Mouse (Mus musculus) stomach, embryonic 14.5 days (tissue): ENCODE measurements around the gene Cops2. TPM values are rescaled to one million over a fixed set of nuclear protein-coding genes. Genes with fewer than 3 reads are reported as not detected.

Experiments
- ATAC-seq: fragments of 200-750 bp; cut with Nextera tagmentation; 2 replicates; pipeline ENCODE4 v1.8.0; 2017; ENCODE audit warnings: low read depth, moderate TSS enrichment; ENCODE audit not compliant: insufficient number of reproducible peaks, insufficient read depth, low FRiP score
- H3K27ac ChIP-seq: fragments of 300-500 bp; sonication (generic); 2 replicates; pipeline ENCODE4 v1.5.1; 2014; ENCODE audit warnings: mild to moderate bottlenecking, low read length, moderate library complexity, mixed read lengths
- H3K27me3 ChIP-seq: fragments of 300-500 bp; sonication (generic); 2 replicates; pipeline ENCODE4 v1.6.1; 2014; ENCODE audit warnings: low read length, control low read depth, mixed read lengths; ENCODE audit not compliant: control insufficient read depth, insufficient read depth
- H3K36me3 ChIP-seq: fragments of 300-500 bp; sonication (generic); 2 replicates; pipeline ENCODE4 v1.6.1; 2014; ENCODE audit warnings: mild to moderate bottlenecking, control low read depth, low read length, moderate library complexity, mixed read lengths; ENCODE audit not compliant: control insufficient read depth, insufficient read depth
- H3K4me1 ChIP-seq: fragments of 300-500 bp; sonication (generic); 2 replicates; pipeline ENCODE4 v1.6.1; 2014; ENCODE audit warnings: low read length, control low read depth, mixed read lengths; ENCODE audit not compliant: control insufficient read depth, insufficient read depth
- H3K4me2 ChIP-seq: fragments of 300-500 bp; sonication (generic); replicated peaks from 2 replicates; pipeline ENCODE4 v1.6.1; 2014; ENCODE audit warnings: low read depth, low read length, control low read depth
- H3K4me3 ChIP-seq: fragments of 300-500 bp; sonication (generic); 2 replicates; pipeline ENCODE4 v1.5.1; 2014; ENCODE audit warnings: low read depth, low read length, control low read depth
- H3K9ac ChIP-seq: fragments of 300-500 bp; sonication (generic); replicated peaks from 2 replicates; pipeline ENCODE4 v1.6.1; 2014; ENCODE audit warnings: low read depth, mild to moderate bottlenecking, control low read depth, low read length, moderate library complexity, mixed read lengths
- H3K9me3 ChIP-seq: fragments of 300-500 bp; sonication (generic); 2 replicates; pipeline ENCODE4 v1.6.1; 2016; ENCODE audit warnings: low read depth, low read length, control low read depth; ENCODE audit not compliant: control insufficient read depth
- WGBS: fragments of 180-500 bp; shearing (Covaris S2); extraction: QIAGEN DNeasy Blood & Tissue Kit; methylation state at CpG from one replicate; pipeline ENCODE4 v1.1.7; 2014; 5-methylcytosine and 5-hydroxymethylcytosine counted together
- polyA plus RNA-seq: library from polyadenylated mRNA; unstranded; fragments of >200 nt; fragmentation: Nextera tagmentation; extraction: Ambion mirVana; gene quantifications from 2 replicates; pipeline ENCODE4 v1.2.1, GENCODE M21; 2014

Gene Cops2
- polyA plus RNA-seq, 1 experiment from 2014 or later, result 81.3 TPM

DNA sequence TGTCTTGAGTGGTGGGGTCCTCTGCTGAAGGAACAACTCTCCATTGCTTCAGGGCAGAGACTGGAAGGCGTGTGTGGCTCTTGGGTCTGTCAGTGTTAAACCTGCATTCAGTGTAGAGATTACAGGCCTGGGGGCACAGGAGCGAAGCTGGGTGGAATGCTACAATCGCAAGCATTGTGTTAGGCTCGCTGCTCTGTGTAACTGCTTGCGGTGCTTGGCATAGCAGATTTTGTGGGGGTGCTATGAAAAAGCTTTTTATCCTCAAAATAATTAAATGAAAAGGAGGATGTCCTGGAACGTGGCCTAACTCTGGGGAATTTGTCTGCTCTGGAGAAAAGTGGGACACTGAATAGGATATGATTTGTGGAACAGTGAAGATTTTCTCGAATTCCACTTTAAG, 49.4 kb downstream of the Cops2 start:
- WGBS, result 76% methylated on average over 7 of the region's 7 CpGs
- Histone ChIP-seq H3K4me2 (no peak overlapping the region), H3K27me3 (no peaks in the 10 kb centered on the region), H3K9ac (no peak overlapping the region), H3K36me3 (no peaks in the 10 kb centered on the region), H3K9me3 (peaks cover 3% of the 10 kb centered on the region; the same call in 1 of the 2 replicates), H3K4me1 (no peaks in the 10 kb centered on the region), H3K4me3 (no peak overlapping the region), H3K27ac (no peak overlapping the region)
- ATAC-seq, result no peak

DNA sequence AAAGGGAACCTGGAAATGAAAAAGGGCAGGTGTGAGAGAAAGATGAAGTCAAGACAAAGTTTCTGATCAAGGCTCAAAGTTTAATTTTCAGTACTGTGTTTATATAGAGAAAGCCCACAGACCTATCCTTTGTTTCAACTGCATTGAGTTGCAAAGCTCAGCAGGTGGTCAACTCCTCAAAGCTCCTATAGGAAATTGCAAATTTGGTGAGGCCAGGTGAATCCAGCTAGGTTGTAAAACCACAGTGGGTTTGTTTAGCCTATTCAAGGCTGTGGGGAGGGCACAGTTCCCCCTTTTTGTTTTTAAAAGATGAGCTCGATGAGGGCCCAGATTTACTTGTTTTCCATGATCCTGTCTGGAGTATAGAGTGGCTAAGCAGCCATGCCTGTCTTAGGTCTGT, 53.1 kb downstream of the Cops2 start:
- no peak for ATAC-seq
- WGBS, result 63% methylated on average over 1 of the region's 1 CpGs
- no peak overlapping the region for H3K9ac ChIP-seq

DNA sequence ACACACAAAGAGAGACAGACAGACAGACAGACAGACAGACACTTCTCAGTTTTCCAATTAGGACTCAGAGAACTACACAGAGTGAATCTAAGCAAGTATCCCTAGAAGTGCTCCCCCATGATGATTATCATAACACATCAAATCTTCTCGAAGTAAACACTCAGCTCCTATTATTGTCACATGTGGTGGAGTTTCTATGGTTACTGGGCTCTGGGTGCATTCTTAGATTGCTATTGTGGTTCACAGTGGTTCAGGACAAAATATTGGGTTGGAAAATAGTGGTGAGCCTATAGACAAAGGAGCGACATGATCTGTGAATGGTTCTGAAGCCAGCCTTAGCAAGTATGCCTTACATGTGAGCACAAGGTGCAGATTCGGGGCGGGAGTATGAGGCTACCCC, 57.0 kb downstream of the Cops2 start:
- H3K4me3 ChIP-seq, result no peak overlapping the region
- H3K9me3 ChIP-seq, result peaks cover 3% of the 10 kb centered on the region; the same call in 1 of the 2 replicates
- H3K27ac ChIP-seq, result no peak overlapping the region
- H3K36me3 ChIP-seq, result no peaks in the 10 kb centered on the region
- no peak overlapping the region for H3K4me2 ChIP-seq
- no peaks in the 10 kb centered on the region for H3K4me1 ChIP-seq
- WGBS, result 75% methylated on average over 4 of the region's 4 CpGs
- H3K9ac ChIP-seq, result no peak overlapping the region
- no peak for ATAC-seq
- no peaks in the 10 kb centered on the region for H3K27me3 ChIP-seq

More for the DNA sequence above, 53.1 kb downstream of the Cops2 start:
- no peak overlapping the region for H3K27ac ChIP-seq
- H3K27me3 ChIP-seq, result no peaks in the 10 kb centered on the region
- no peak overlapping the region for H3K4me2 ChIP-seq
- H3K36me3 ChIP-seq, result no peaks in the 10 kb centered on the region
- H3K4me3 ChIP-seq, result no peak overlapping the region
- peaks cover 3% of the 10 kb centered on the region; the same call in 1 of the 2 replicates for H3K9me3 ChIP-seq
- H3K4me1 ChIP-seq, result no peaks in the 10 kb centered on the region

DNA sequence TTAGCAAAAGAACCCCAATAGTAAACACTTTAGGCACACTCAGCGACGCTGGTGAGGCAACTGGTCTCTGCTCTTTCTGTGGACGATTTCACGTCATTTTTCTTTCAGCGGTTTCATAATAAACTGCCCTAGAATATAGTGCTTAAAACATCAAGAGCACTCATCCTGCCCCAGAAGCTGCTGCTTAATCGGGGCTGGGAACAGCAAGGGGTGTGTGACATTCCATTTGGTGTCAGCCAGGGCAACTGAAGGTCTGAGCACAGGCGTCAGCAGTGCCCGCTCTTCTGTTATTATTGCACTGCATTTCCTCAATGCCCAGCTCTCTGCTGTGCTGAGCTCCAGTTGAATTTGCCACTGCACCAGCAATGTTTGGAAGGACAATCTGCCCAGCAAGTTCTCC, 57.9 kb downstream of the Cops2 start:
- H3K4me1 ChIP-seq, result no peaks in the 10 kb centered on the region
- H3K27ac ChIP-seq, result no peak overlapping the region
- H3K4me2 ChIP-seq, result no peak overlapping the region
- no peak for ATAC-seq
- 38% methylated on average over 8 of the region's 8 CpGs for WGBS
- no peaks in the 10 kb centered on the region for H3K36me3 ChIP-seq
- H3K9me3 ChIP-seq, result peaks cover 3% of the 10 kb centered on the region; the same call in 1 of the 2 replicates
- no peaks in the 10 kb centered on the region for H3K27me3 ChIP-seq
- no peak overlapping the region for H3K4me3 ChIP-seq
- no peak overlapping the region for H3K9ac ChIP-seq

DNA sequence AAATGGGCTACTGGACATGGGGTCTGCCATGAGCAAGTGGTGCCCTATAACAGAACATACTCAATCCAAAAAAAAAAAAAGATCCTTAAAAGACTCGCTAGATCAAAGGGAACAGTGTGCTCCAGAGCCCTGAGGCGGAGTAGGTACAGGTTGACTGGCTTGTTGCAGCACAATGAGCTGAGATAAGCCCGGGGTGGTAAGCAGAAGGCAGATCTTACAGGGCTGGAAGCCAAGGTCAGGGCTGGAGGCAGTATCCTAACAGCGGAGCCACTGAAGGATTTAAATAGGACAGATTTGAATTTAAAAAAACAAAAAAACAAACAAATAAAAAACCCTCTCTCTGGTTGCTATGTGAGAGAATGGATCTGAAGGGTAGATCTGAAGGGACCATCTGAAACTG, 58.5 kb downstream of the Cops2 start:
- Histone ChIP-seq H3K4me3 (no peak overlapping the region), H3K36me3 (no peaks in the 10 kb centered on the region), H3K4me2 (no peak overlapping the region), H3K27ac (no peak overlapping the region), H3K27me3 (no peaks in the 10 kb centered on the region), H3K9me3 (no peaks in the 10 kb centered on the region; the same call in 1 of the 2 replicates), H3K4me1 (no peaks in the 10 kb centered on the region), H3K9ac (no peak overlapping the region)
- ATAC-seq, result no peak; the same call in 1 of the 2 replicates
- WGBS, result 55% methylated on average over 4 of the region's 4 CpGs

DNA sequence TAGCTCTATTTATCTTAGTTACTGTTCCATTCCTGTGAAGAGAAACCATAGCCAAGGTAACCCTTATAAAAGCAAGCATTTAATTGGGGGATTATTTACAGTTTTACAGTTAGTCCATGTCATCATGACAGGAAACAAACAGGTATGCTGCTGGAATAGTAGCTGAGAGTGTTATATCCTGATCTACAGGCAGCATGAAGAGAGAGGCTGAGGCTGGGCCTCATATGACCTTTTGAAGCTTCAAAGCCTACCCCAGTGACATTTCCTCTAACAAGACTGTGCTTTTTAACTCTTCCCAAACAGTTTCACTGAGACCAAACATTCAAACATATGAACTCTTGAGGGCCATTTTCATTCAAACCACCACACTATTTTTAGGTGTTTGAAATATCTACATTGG, 61.1 kb downstream of the Cops2 start:
- Histone ChIP-seq H3K27ac (no peak overlapping the region), H3K9me3 (no peaks in the 10 kb centered on the region), H3K4me2 (no peak overlapping the region), H3K9ac (no peak overlapping the region), H3K4me1 (no peaks in the 10 kb centered on the region), H3K27me3 (no peaks in the 10 kb centered on the region), H3K36me3 (no peaks in the 10 kb centered on the region), H3K4me3 (no peak overlapping the region)
- no peak for ATAC-seq

DNA sequence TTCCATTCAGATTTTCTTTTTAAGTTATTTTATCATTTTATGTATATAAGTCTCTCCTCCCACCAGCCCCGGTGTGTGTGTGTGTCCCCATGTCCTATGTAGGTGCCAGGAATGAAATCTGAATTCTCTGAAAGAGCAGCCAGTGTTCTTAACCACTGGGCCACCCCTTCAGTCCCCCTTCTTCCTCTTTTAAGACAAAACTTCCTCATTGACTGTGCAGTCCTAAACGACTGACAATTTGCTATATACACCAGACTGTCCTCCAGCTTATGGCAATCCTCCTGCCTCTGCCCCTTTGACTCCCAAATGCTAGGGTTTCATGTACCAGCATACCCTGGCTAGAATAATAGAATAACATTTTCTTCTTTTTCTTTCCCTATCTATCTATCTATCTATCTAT, 63.8 kb downstream of the Cops2 start:
- Histone ChIP-seq H3K4me3 (no peak overlapping the region), H3K9me3 (no peaks in the 10 kb centered on the region), H3K9ac (no peak overlapping the region), H3K27me3 (no peaks in the 10 kb centered on the region), H3K4me2 (no peak overlapping the region), H3K4me1 (no peaks in the 10 kb centered on the region), H3K27ac (no peak overlapping the region), H3K36me3 (no peaks in the 10 kb centered on the region)
- WGBS, result 72% methylated on average over 2 of the region's 2 CpGs
- no peak for ATAC-seq

DNA sequence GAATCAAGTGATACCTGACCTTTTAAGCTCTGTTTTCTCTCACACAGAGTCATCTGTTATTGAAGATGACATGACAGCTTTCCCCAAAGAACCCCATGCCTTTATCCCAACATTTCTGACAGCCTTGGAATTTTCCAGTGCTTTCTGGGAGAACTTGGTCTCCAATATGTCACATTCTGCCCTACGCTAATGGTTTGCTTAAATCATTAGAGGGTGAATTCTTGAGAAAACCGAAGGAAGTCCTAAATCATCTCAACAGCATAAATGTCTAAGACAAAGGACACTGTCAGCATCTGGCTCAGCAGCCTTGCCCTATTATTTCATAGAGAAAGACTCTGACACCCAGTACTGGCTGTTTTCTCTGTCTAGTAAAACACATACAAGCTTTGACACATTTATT, 64.8 kb downstream of the Cops2 start:
- no peak overlapping the region for H3K4me2 ChIP-seq
- no peak overlapping the region for H3K27ac ChIP-seq
- H3K27me3 ChIP-seq, result no peaks in the 10 kb centered on the region
- no peak overlapping the region for H3K9ac ChIP-seq
- no peak for ATAC-seq
- no peaks in the 10 kb centered on the region for H3K36me3 ChIP-seq
- no peak overlapping the region for H3K4me3 ChIP-seq
- no peaks in the 10 kb centered on the region for H3K9me3 ChIP-seq
- H3K4me1 ChIP-seq, result no peaks in the 10 kb centered on the region
- 40% methylated on average over 2 of the region's 2 CpGs for WGBS

DNA sequence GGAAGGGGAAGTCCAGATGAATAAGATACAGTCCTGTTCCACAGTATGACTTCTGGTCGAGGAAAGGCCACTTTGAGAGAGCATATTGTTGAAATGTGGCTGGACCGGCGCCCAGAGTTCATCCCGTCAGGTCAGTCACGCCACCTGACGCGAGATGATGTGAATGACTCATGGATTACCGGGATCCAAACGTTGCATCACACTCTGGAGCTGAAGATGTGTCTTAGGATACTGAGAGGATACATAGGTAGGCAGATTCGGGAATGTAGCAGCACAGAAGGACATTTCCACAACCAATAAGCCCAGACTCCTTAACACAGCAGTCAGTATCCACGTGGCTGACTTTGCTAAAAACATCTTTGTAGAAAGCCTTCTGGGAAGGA, 66.1 kb downstream of the Cops2 start:
- Histone ChIP-seq H3K4me2 (no peak overlapping the region), H3K27ac (no peak overlapping the region), H3K4me1 (no peaks in the 10 kb centered on the region), H3K36me3 (no peaks in the 10 kb centered on the region), H3K9me3 (no peaks in the 10 kb centered on the region), H3K4me3 (no peak overlapping the region), H3K9ac (no peak overlapping the region), H3K27me3 (no peaks in the 10 kb centered on the region)
- ATAC-seq, result no peak
- WGBS, result 83% methylated on average over 11 of the region's 11 CpGs
